Mouse (Mus musculus) kidney, adult 2 months (tissue): ENCODE data around the gene Mrps27.

Source experiments
- CTCF ChIP-seq: fragments of 200-500 bp; conservative IDR thresholded peaks from 2 replicates; pipeline ENCODE4 v1.5.1; 2011; ENCODE audit warnings: low read depth, mild to moderate bottlenecking, control low read depth, low read length, moderate library complexity, mixed read lengths; ENCODE audit not compliant: insufficient read depth, insufficient read length
- POLR2A ChIP-seq: fragments of 200-500 bp; IDR thresholded peaks from one replicate; pipeline ENCODE4 v1.6.1; 2011; ENCODE audit warnings: low read depth, low read length, control low read depth

- TF ChIP-seq CTCF (no peak), POLR2A (no peak)
These were observed 26.7 kb downstream of the Mrps27 start for GRCm38 (mm10) chr13:99371285-99371684.
